Comparison of ENCODE assay signal across 8 mouse cellular contexts in the genomic region with DNA sequence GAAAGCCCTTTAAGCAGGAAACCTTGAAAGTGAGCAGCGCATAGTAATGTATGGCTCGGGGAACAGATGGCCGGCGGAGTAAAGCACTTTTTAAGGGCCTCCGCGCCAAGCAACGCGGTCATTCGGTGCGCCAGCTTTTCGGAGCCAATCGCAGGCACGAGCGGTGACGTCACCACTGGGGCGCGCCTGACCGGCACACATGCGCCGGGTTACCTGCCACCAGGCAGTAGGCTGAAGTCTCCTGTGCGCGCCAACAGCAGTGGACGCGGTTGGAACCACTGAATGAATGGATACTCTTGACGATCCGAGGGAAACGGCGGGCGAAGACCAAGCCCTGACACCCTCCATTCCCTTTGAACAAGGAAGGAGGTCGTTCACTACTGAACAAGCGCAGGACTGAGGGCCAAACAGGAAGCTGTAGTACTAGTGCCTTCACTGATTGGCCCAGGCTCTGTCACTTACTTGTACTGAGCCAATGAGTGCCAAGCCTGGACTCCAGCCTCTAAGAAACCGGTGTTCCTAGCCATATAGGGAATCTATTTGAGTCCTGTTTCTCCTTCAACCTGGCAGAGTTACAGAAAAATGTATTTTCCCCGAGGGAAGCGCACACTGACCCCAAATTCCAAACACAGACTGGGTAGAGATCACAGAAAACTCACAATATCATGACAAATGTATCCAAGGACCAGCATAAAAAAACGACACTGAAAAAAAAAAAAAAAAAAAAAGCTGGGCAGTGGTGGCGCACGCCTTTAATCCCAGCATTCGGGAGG. TPM values are rescaled to one million over a fixed set of nuclear protein-coding genes. Genes with fewer than 3 reads are reported as not detected.
DNase-seq lines count a peak whose midpoint lies in the region; ATAC-seq and TF ChIP-seq lines count a peak whose summit lies in the region.

A gene (minus strand): TSS at position 412 of the 773 bp plus-strand sequence.

- no peak for TF ChIP-seq CTCF in gastrocnemius, adult 2 months (IDR thresholded peaks at IDR 0.05)
- TF ChIP-seq CTCF in hindbrain, postnatal 0 days (IDR thresholded peaks at IDR 0.05; ENCODE audit: low read depth): no peak
- TF ChIP-seq CTCF in left cerebral cortex, adult 2 months (IDR thresholded peaks at IDR 0.05): no peak; the same call in 1 of the 2 replicates

- peaks cover 7% of the 10 kb centered on the region; the same call in 1 of the 2 replicates for H3K4me1 ChIP-seq in hindbrain, postnatal 0 days (ENCODE audit: insufficient read depth, low read length)

- peak within 1 kb of the TSS; percentile 79 for H3K4me3 ChIP-seq in gastrocnemius, adult 2 months
- H3K4me3 ChIP-seq in hindbrain, postnatal 0 days (ENCODE audit: low read length): peak within 1 kb of the TSS; percentile 56
- H3K4me3 ChIP-seq in left cerebral cortex, adult 2 months: peak within 1 kb of the TSS; percentile 65

- intact Hi-C loops in gastrocnemius, adult 2 months (cut with DNase I): loop anchor here (5.0 kb wide), 1 partner anchor 77 kb away; a partner anchor contains a TSS
- intact Hi-C loops in left cerebral cortex, adult 2 months (cut with DNase I): loop anchor here (5.0 kb wide), 1 partner anchor 182 kb away; no protein-coding TSS in a partner anchor

- peak within 1 kb of the TSS; percentile 56 for H3K9ac ChIP-seq in hindbrain, postnatal 0 days (replicated peaks; ENCODE audit: low read length)

- peak; percentile 97 for ATAC-seq in common myeloid progenitor, adult 5-6 weeks (replicated peaks; ENCODE audit: low read depth, poor library complexity, severe bottlenecking)
- peak; percentile 99 for ATAC-seq in hindbrain, postnatal 0 days
- peak; percentile 97 for ATAC-seq in megakaryocyte, adult 5-6 weeks (ENCODE audit: poor library complexity, severe bottlenecking)

- H3K27me3 ChIP-seq in hindbrain, postnatal 0 days (ENCODE audit: insufficient read depth, low read length): no peaks in the 10 kb centered on the region

- no peaks in the 10 kb centered on the region for H3K9me3 ChIP-seq in hindbrain, postnatal 0 days (ENCODE audit: low read length)

- H3K27ac ChIP-seq in gastrocnemius, adult 2 months: peak within 1 kb of the TSS; percentile 95
- peak within 1 kb of the TSS; percentile 92 for H3K27ac ChIP-seq in hindbrain, postnatal 0 days
- H3K27ac ChIP-seq in left cerebral cortex, adult 2 months: peak within 1 kb of the TSS; percentile 97

- peaks cover 41% of the 10 kb centered on the region for H3K36me3 ChIP-seq in hindbrain, postnatal 0 days (ENCODE audit: insufficient read depth, low read length)

- peak; percentile 96 for DNase-seq in ZHBTc4 (ENCODE audit: low read depth, low spot score)
- peak; percentile 96 for DNase-seq in gastrocnemius, adult 2 months
- peak; percentile 97 for DNase-seq in hindbrain, postnatal 0 days (ENCODE audit: low spot score)
- peak; percentile 93 to 96 for DNase-seq in left cerebral cortex, adult 2 months (ENCODE audit: extremely low spot score in 1 of 2, low spot score in 2 of 2)
- peak; percentile 96 to 98 for DNase-seq in right cerebral cortex, adult 2 months (ENCODE audit: low spot score in 2 of 2)
- peak; percentile 95 for DNase-seq in urinary bladder, postnatal 14 days (ENCODE audit: low spot score)

- WGBS in hindbrain, postnatal 0 days: 1% methylated on average over 38 of the region's 38 CpGs

- H3K4me2 ChIP-seq in hindbrain, postnatal 0 days (ENCODE audit: low read depth, low read length): peak within 1 kb of the TSS; percentile 83

RNA-seq across cellular contexts. Expression of the gene that starts here (rescaled TPM):
- total RNA-seq in common myeloid progenitor, adult 5-6 weeks (2017): 12.6 and 19.0 TPM in 2 replicates
- total RNA-seq in gastrocnemius, adult 2 months (2021): 1 to 10 TPM; 7.3 to 8.4 TPM
- total RNA-seq in hindbrain, postnatal 0 days (2014; rRNA removed): 24.7 and 40.5 TPM in 2 replicates
- 8.6 and 10.7 TPM in 2 replicates for polyA plus RNA-seq in hindbrain, postnatal 0 days (2015; fragmentation: Nextera tagmentation; extraction: Ambion mirVana)
- 10 to 100 TPM; 14.9 to 15.2 TPM for total RNA-seq in left cerebral cortex, adult 2 months (2021)
- 2.6 and 4.2 TPM in 2 replicates for total RNA-seq in megakaryocyte, adult 5-6 weeks (2015)
- 7.3 and 10.3 TPM in 2 replicates for total RNA-seq in megakaryocyte, adult 5-6 weeks (2017)

Comparison
In these comparisons a context has a peak if more than half of its experiments do, and no peak if none do; other contexts are left out.
1. Peak in every context shown above with its lines: DNase-seq, ATAC-seq, H3K4me3 ChIP-seq and H3K27ac ChIP-seq.